Mouse (Mus musculus): ENCODE results near the gene Gm26558.

The Gm26558 gene

DNA sequence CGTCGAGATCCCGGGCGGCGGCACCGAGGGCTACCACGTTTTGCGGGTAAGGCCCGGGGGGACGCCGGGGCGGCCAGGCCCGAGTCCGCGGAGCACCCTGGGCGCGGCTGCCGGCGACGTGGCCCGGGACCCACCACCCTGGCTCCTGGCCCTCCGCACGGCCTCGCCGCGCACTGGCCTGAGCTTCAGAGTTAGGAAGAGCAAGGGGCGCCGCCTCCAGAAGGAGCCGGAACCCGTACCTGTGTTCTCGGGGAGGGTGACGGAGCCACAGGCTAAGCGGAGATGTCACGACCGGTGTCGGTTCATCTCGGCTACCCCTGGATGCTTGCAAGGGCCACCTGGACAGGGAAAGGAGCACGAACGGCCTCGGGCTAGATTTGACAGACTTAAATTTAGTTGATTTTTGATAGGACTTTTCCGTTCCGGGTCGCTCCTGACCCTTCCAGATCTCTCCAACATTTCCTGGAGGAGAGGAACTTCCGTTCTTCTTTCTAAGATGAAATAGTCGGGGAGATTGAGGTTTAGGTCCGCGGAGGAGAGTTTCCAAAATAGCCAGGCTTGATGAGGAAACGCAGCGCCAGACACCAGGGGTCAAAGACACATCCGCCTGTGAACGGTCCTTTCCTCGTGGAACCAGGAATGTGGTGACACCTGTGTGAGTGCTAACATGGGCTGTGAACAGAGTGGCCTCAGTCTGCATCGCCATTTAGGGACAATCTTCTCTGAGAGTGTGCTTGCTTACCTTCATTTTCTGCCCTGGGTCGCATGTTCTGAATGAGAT lies at the start of gene Gm26558:
Gene Gm26558 (minus strand): TSS at position 394 of the 781 bp plus-strand sequence.
- peak in 1 of 2 experiments; percentile 21 for DNase-seq

DNA sequence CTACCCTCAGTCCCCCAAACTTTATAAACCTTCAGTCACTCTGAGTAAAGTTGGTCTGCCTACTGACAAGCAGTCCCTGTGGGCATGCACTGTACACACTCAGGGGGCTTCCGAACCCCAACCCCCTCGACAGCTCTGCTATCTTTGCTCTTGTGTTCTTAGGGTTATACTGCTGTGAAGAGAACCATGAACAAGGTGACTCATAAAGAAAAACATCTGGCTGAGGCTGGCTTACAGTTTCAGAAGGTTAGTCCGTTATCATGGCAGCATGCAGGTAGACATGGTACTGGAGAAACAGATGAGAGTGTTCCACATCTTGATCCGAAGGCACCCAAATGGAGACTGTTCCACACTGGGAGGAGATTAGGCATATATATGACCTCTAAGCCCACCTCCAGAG lies 49.0 kb upstream of the Gm26558 start:
- no peak for DNase-seq

DNA sequence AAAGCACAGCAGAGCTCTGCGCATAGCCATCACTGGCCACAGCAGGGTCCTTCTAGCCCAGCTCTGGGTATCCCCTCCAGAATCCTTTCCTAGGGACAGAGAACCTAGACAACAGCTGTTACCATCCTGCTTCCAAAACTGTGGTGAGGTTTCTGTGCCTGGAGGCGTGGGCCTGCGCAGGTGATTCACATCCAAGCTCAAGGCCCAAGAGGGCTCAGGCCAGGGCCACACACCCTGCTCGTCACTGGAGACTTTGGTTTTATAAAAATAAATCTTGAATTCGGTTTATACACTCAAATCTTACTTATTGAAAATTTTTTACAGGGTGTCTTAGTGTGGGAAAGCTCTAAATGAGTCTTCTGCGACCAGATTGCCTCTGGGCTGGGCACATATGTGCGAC lies 48.3 kb upstream of the Gm26558 start:
- DNase-seq: no peak

- no peak for DNase-seq
Observed at GRCm38 (mm10) chr2:70708986-70709730, 47.2 kb upstream of the Gm26558 start.

DNA sequence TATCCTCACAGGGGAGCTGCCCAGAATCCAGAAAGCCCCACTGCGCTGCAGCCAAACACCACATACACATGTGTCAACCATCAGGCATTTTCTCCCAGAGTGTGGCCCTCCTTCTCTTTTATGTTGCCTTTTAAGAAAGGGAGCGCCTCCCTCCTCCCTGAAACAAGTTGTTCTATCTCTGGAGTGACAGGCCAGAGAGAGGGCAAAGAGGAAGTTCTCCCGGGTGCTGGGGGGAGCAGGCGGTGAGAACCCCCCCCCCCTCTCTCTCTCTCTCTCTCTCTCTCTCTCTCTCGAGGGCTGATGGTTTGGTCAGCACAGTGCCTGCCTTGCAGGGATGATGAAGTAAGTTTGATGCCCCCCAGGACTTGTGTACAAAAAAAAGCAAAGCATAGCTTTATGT lies 40.5 kb upstream of the Gm26558 start:
- DNase-seq: no peak

DNA sequence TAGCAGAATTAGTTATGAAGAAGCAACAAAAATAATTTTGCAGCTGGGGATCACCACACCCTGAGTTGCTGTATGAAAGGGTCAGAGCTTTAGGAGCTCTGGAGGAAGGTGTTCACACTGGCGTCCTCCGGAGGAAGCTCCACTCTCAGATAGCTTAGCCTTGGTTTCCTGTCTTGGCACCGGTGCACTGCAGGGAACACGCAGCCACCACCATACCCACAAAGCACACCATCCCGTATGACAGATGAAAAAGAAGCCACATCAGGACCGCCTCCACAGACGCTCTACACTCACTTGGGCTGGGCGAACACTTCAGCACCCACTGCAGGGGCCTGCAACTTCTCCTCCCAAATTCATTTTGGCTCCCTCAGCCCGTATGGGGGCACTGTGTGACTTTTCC lies 39.7 kb upstream of the Gm26558 start:
- no peak for DNase-seq

DNA sequence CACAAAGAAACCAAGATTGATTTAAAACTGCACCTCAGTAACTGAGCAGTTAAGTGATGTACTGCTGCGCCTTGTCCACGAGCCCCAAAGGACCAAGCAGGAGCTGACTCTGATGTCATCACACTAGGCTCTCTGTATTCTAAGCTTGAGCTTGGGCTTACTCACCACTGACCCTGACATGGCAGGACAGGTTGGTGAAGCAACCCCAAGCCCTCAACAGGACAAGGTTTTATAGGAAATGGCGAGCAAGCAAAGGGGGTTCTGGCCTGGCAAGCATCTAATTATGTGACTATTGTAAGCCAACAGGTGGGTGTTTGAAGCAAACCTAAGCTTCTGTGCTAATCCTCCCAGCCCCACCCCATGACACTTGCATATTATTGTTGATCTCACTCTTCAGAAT lies 38.9 kb upstream of the Gm26558 start:
- no peak for DNase-seq

- no peak for DNase-seq
Observed at GRCm38 (mm10) chr2:70695712-70696111, 33.8 kb upstream of the Gm26558 start.

GRCm38 (mm10) chr2:70690195-70690594 lies 28.3 kb upstream of the Gm26558 start:
- DNase-seq: no peak

DNA sequence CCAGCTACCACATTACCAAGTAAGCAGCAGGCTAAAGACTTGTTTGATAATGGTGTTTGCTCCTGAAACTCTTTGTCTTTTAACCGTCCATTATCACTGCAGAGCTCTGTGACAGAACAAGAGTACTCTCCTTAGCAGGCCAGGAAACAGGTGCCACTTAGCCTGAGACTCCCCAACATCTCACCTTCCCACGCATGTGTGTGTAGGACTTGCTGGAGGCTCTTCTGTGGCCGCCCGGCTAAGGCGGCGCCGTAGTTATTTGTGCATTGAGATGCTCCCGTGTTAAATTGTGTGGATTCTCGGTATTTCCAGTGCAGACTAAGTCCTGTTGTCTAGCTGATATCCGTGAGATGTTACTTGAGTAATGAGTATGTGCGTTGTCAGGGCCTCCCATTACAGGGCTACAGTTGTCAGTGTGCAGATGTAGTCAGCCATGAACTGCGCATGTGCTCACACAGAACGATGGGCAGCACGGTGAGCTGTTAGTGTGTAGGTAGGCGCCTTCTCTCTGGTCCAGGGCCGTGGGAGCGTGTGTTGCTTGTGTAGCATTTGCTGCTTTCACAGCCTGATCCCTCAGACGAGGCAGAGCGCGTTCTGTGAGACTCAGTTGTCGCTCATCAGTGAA lies 26.7 kb upstream of the Gm26558 start:
- no peak for DNase-seq

- DNase-seq: no peak
Observed at GRCm38 (mm10) chr2:70682324-70682723, 20.4 kb upstream of the Gm26558 start.

DNA sequence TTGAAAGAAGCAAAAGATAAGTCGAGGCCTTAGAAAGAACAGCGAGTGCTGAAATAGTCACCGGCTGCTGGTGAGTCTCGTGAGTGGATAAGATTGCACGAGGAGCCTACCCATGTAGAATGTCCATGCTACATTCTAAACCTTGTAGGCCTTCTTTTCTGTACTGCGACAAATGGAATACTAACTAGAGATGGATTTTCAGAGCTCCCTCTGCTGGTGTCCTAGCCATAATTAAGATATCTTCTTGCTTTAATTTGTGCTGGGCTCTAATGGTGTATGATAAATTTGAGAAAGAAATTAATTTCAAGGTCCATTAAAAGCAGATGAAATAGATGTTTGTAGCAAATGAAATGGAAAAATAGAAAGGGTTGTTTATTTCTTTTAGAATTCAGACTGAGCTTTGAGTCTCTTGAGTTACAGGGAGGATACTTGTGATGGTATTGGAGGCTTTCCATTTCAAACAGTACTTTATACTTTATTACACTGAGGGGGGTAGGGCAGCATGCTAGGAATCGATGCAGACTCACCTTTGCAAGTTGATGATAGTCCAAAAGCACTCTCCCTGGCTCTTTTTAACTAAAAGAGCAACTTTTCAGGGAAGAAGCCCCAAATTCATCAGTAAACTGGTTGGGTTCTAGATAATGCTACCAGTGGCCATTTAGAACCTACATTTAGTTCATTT lies 11.7 kb upstream of the Gm26558 start:
- peak; percentile 36 to 44 for DNase-seq

GRCm38 (mm10) chr2:70672476-70672875 lies 10.6 kb upstream of the Gm26558 start:
- no peak for DNase-seq

DNA sequence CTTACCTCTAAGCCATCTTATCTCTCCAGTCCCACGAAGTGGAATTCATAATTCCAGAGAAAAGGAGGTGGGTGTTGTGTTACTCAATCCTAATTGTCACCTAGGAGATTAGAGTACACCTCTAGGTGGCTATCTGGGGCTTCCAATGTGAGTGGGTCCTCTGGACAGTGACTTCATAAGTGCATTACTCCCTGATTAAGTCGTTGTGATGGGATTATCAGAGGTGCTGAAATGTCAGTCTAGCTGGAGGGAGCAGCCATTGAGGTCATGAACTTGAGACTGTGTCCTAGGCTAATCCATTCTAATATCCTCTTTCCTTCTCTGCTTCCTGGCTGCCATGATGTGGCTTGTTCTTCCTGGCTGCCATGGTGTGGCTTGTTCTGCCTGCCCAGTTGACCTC lies 8.0 kb upstream of the Gm26558 start:
- DNase-seq: no peak

- no peak for DNase-seq
Observed at GRCm38 (mm10) chr2:70669241-70669640, 7.3 kb upstream of the Gm26558 start.

DNA sequence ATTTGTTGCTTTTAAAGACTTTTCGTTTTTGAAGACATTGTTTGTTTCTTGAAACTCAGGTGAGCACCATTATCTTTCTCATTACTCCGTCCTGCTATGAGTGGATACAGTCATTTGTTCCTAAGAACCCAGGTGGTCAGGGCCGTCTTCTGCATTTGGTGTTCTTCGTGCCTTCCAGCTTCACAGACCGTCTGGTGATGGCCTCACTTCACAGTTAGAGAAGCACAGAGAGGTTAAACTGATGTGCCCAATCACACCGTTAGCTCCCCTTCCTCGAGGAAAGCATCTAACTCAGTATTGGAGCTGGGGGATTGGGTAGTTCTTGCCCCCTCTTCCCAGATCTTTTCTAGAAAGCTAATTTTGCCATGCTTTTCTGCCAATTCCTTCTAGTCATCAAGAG lies 5.1 kb upstream of the Gm26558 start:
- DNase-seq: no peak

- DNase-seq: no peak
Observed at GRCm38 (mm10) chr2:70663764-70664163, 1.9 kb upstream of the Gm26558 start.

DNA sequence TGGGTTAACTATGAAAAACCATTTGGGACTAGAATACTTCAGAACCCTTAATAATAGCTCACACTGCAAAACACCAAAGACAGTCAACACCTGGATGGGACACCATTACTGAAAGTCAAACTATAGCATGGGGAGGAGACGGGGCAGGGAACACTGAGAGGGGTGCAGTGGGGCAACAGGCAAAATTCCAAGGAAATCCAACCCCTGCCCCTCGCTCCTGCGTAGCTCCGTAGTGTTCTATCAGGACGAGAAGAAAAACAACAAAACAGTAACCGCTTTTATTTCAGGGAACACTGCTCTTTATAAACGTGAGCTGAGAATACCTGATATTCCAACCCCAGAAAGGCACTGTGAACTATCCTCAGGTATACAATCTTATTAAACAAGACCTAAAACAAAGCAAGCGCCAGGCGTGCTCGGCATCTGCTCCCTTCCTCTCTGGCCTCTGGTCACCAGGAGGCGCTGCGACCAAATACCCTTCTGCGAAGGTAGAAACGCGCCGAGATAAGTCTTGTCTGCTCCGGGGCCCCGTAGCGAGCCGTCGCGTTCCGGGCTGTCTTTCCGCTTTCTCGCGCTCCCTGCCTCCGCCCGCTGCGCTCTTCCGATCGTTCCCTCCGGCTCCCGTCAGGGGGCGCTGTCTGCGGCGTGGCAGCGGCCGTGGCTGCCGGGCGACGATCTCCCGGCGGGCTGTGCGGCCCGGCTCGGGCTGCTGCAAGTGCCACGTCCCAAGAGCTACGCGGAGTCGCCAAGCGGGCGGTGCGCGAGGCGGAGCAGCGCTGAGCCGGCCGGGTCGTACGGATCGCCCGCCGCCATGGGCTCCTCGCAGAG lies 807 bp downstream of the Gm26558 start, which contains the start of gene Gorasp2:
Gene Gorasp2 (plus strand): TSS at position 690 of the 828 bp plus-strand sequence.
- peak; percentile 97 to 99 for DNase-seq

DNA sequence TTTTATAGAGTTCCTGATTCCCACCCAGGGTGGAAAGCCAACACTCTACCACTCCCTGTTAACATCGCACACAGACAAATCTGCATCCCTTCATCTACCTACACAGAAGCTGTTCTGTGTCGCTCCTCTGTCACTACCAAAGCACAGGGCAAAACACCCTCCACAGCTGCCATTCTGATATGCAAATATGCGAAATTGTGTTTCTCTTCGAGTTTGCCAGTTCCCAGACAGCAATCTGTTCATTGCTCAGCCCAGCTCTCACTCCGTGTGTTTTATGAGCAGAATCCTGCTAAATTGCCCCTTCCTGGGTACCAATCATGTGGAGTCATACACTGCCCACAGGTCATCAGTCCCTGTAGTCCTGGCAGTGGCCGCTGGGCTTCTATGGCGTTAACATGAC lies 4.8 kb downstream of the Gm26558 start:
- DNase-seq: no peak

DNA sequence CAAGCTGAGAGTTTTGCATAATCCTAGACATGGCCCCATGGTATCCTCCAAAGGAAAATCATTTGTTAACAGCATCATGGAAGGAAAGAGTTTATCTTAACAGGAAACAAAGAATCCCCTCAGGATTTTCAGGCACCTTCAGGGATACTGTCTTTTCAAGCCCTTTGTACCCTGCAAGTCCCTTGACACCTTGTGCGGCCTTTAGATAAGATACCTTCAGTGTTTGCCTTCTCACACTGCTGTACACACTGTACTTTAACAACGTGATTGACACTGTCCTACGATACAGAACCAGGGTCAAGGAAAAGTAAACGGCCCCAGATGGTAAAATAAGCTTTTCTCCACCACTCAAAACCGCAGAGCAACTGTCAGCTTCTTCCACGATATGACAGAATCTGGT lies 10.1 kb downstream of the Gm26558 start:
- DNase-seq: no peak

DNA sequence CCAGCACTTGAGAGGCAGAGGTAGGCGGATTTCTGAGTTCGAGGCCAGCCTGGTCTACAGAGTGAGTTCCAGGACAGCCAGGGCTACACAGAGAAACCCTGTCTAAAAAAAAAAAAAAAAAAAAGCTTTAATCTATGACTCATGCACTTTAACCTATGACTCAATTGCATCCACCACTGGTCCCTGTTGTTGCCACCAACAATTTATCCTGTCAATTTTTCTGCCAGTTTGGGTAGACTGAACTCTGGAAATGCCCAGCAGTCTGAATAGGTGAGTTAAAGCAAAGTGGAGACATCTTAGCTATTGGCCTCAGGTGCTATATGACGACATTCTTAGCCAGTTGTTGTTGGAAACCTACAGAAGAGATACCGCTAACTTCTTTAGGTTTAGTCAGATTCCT lies 12.4 kb downstream of the Gm26558 start:
- DNase-seq: no peak

DNA sequence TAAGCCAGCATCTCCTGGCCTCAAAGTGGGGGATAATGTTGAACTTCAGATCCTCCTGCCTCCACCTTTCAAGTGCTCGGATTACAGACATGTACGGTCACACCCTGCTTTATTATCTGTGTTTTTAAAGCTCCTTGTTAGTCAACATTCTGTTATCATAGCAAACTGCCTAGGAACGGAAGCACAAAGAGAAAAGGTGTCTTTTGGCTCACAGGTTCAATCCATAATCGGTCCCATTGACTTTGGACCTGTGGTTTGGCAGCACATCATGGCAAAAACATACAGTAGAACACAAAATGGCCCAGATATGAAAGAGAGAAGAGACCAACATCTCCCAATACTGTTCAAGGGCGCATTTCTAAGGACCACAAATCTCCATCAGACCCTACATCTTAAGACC lies 13.6 kb downstream of the Gm26558 start:
- DNase-seq: no peak
